Mouse (Mus musculus): ENCODE measurements around the gene Sun5.

Gene Sun5

DNA sequence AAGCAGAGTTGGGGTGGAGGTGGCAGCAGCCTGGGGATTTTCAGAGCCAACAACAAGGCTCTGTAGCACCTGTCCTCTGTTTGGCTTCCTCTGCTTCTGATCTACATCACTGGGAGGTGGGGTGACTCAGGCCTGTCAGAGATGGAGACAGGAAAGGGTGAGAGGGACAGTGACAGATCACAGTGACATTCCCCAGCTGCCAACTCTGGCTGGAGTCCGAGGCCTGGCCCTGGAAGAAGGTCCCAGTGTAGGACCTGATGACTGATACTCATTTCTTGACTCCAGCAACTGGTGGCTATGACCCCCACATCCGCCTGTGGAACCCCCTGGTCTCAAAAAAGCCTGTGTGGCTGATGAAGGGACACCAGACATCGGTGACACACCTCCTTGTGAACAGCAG is 61.0 kb downstream of the Sun5 start:
- DNase-seq (ENCODE audit: low spot score in 2 of 2): no peak

DNA sequence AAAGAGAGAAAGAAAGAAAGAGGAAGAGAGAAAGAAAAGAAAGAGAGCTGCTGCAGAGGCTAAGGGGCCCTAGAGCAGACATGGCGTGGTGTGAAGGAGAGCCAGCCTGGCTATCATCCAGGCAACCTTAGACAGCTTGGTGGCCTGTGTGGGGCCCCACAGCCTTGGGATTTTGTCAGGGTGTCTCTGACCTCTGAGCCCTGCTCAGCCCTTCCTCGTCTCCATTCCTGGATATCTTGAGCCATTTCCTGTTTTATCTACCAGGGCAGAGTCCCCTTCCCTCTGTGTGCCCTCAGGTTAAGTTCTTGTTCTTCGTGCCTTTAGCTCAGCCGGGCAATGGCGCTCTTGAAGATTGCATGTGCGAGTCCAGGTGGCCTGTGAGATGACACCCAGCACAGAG is 62.0 kb downstream of the Sun5 start:
- DNase-seq (ENCODE audit: low spot score in 2 of 2): no peak

DNA sequence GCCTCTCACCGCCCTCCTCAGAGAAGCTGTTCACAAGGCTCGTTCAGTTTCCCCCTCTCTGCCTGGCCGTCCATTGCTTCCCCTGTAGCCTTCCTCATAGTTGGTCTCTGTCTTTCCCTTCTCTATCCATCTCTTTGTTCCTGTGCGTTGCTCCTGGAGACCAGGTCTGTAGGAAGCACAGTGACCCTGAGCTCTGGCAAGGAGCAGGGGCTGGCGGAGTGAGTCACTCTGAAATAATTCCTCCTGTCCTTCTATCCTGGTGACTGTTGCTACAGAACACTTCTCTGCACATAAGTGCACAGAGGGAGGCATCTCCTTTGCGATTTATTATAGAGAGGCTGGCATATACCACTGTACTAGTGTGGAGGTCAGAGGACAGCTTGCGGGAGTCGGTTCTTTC is 62.7 kb downstream of the Sun5 start:
- DNase-seq (ENCODE audit: low spot score in 2 of 2): no peak

DNA sequence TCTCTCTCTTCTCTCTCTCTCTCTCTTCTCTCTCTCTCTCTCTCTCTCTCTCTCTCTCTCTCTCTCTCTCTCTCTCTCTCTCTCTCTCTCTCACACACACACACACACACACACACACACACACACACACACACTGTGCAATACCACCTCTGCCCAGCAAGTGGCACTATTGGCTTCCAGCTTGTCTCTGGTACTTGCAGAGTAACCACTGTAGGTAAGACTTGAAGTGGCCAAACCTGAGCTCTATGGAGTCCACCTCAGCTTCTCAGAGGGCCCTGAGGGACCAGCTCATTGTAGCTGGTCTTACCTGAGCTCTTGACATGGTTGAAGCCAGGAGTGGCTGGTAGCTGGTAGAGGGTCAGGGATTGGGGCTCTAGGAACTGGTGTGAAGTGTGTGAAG is 63.4 kb downstream of the Sun5 start:
- DNase-seq (ENCODE audit: low spot score in 2 of 2): peak in 1 of 2 experiments; percentile 18

Measured in urinary bladder, adult 18-20 months (tissue).